Mouse (Mus musculus): ENCODE data around the gene Fstl1. TPM values are rescaled to one million over a fixed set of nuclear protein-coding genes. Genes with fewer than 3 reads are reported as not detected.

Fstl1 gene
- 0.78 to 1.9 TPM (median 1.3 TPM) in 4 replicates for total RNA-seq (2023; ENCODE audit: inconsistent age)

DNA sequence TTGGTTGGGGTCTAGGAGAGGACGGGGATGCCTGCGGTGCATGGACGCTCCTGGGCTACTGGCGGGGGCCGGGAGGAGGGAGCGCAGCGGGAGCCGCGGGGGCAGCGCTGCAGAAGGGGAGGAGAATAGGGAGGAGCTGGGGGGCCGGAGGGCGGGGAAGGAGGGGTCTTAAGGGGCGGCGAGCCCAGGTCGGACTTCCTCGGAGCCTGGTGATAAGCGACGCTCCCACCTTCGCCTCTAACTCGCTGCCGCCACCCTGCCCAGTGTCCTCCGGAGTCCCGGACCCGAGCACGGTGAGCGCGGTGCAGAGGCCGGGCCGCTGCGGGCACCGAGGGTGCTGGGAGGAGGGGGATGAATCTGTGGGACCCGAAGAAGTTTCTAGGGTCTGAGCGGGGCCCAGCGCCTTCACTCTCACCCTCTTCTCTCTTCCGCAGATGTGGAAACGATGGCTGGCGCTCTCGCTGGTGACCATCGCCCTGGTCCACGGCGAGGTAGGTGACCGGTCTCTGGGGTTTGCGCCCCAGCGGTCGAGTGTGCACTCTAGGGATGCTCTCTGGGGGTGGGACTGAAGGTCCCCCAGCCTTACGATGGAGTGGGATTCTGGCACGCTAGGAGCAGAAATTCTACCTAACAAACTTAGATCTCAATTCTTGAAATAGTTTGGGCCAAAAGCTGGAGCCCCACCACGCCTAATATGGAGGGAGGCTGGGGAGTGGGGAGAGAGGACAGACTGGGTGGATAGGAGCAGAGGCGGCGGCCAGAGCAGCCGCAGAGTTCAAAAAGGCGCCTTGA is at the start of gene Fstl1:
Gene Fstl1 (plus strand): TSS at position 14 of the 792 bp plus-strand sequence.

DNA sequence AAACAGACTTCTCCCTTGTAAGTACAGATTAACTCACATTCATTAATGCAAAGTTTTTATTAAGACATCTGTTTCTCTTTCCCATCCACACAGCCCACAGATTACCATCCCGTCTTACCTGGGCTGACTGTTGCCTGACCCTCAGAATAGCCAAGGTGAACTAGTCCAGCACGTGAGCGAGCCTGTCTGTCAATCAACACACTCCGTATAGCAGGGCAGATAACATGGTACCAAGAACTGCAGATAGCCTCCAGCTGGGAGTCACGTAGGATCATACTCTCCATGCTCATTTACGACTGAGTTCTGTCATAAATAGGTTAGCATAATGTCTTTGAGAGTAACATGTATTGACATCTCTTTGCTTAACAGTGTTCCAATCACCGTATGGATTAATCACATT is 84.4 kb downstream of the Fstl1 start, which contains the start of gene Gm36028:
Gene Gm36028 (minus strand): TSS at position 118 of the 400 bp plus-strand sequence.

DNA sequence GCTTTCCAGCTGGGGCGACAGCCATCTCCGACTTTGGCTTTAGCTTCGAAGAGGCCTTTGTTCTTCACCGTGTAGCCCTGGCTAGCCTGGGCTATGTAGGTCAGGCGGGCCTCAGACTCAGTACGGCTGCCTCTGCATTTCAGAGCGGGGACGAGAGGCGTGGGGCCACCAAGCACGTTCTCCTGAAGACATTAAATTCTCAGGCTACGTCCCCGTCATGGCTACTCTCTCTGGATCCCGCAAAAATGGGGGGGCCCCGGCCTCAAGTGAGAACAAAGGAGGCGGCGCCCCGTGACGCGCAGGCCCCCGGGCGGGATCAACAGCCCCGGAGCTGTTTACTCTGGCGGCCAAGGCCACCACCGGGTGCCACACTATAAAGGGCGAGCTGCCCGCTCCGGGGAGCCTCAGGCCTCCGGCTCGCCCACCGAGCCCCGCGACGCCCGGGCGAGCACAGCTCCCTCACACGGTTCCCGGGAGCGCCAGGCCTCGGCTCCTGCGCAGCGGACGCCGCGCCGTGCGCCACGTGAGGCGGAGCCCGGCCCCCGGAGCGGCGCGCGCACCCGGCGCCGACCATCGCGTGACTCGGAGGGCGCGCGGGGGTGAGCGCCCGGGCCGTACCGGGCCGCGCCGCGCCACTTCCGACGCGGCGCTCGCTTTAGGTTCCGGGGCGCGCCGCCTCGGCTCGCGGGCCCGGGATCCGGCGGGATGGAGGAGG is 91.3 kb downstream of the Fstl1 start, which contains the start of gene Lrrc58:
Gene Lrrc58 (plus strand): TSS at position 599 of the 715 bp plus-strand sequence.

Other genes starting within 250 kb of the Fstl1 start
- gene Gtf2e1, start 237.1 kb upstream of the Fstl1 start, total RNA-seq (2023; ENCODE audit: inconsistent age), result 17.4 to 18.3 TPM (median 17.9 TPM) in 4 replicates
- 14.4 to 19.3 TPM (median 15.4 TPM) in 4 replicates for gene Rabl3, start 237.0 kb upstream of the Fstl1 start, total RNA-seq (2023; ENCODE audit: inconsistent age)
- not detected in 4 replicates for gene Hgd, start 196.7 kb upstream of the Fstl1 start, total RNA-seq (2023; ENCODE audit: inconsistent age)
- gene Ndufb4, start 122.4 kb upstream of the Fstl1 start, total RNA-seq (2023; ENCODE audit: inconsistent age), result 28.3 to 39.4 TPM (median 33.2 TPM) in 4 replicates
- 0.48 TPM in 1 of 4 replicates, not detected in the others for gene Gm36028, start 84.3 kb downstream of the Fstl1 start, total RNA-seq (2023; ENCODE audit: inconsistent age)
- gene Lrrc58, start 91.5 kb downstream of the Fstl1 start, total RNA-seq (2023; ENCODE audit: inconsistent age), result 31.5 to 32.7 TPM (median 32.3 TPM) in 4 replicates
- gene Gpr156, start 139.6 kb downstream of the Fstl1 start, total RNA-seq (2023; ENCODE audit: inconsistent age), result 2.8 to 3.8 TPM (median 3.5 TPM) in 4 replicates

All from B cell, adult (primary cell).